Mouse (Mus musculus) liver, adult 2 months (tissue): Measurements from ENCODE around the gene Msl1.

Source experiments
- CTCF ChIP-seq: fragments of 200-500 bp; IDR thresholded peaks from 2 replicates; pipeline ENCODE4 v1.5.1; 2011; ENCODE audit warnings: low read depth, low read length, control low read depth
- POLR2A ChIP-seq: fragments of 200-500 bp; IDR thresholded peaks from 2 replicates; pipeline ENCODE4 v1.6.1; 2011; ENCODE audit warnings: low read length, control low read depth; ENCODE audit not compliant: insufficient read depth; ENCODE audit errors: extremely low read depth

GRCm38 (mm10) chr11:98769007-98769954, 26.0 kb upstream of the Msl1 start:
- TF ChIP-seq POLR2A: no peak
- no peak for TF ChIP-seq CTCF
